Mouse (Mus musculus) midbrain, embryonic 16.5 days (tissue): ENCODE results near the gene Gm3099. TPM values are rescaled to one million over a fixed set of nuclear protein-coding genes. Genes with fewer than 3 reads are reported as not detected.
"Not testable (repeated sequence)": the region's sequence is repeated elsewhere in the genome, so short reads cannot be mapped to it uniquely, and the experiment has no call there.

Experiments
- ATAC-seq: fragments of 200-750 bp; cut with Nextera tagmentation; 2 replicates; pipeline ENCODE4 v1.8.0; 2017; ENCODE audit warnings: moderate TSS enrichment
- H3K27ac ChIP-seq: fragments of 300-500 bp; sonication (generic); 2 replicates; pipeline ENCODE4 v1.5.1; 2014; ENCODE audit warnings: mild to moderate bottlenecking, low read length, mixed read lengths
- H3K27me3 ChIP-seq: fragments of 300-500 bp; sonication (generic); 2 replicates; pipeline ENCODE4 v1.6.1; 2014; ENCODE audit warnings: low read depth, low read length, mixed read lengths; ENCODE audit not compliant: control insufficient read depth, insufficient read depth
- H3K36me3 ChIP-seq: fragments of 300-500 bp; sonication (generic); 2 replicates; pipeline ENCODE4 v1.6.1; 2014; ENCODE audit warnings: mild to moderate bottlenecking, low read length, moderate library complexity, mixed read lengths; ENCODE audit not compliant: control insufficient read depth, insufficient read depth
- H3K4me1 ChIP-seq: fragments of 300-500 bp; sonication (generic); 2 replicates; pipeline ENCODE4 v1.6.1; 2014; ENCODE audit warnings: mild to moderate bottlenecking, low read length, mixed read lengths; ENCODE audit not compliant: control insufficient read depth, insufficient read depth
- H3K4me2 ChIP-seq: fragments of 300-500 bp; sonication (generic); 2 replicates; pipeline ENCODE4 v1.6.1; 2014; ENCODE audit warnings: mild to moderate bottlenecking, low read length, mixed read lengths
- H3K4me3 ChIP-seq: fragments of 300-500 bp; sonication (generic); 2 replicates; pipeline ENCODE4 v1.5.1; 2014; ENCODE audit warnings: low read depth, mild to moderate bottlenecking, low read length, moderate library complexity, mixed read lengths
- H3K9ac ChIP-seq: fragments of 300-500 bp; sonication (generic); 2 replicates; pipeline ENCODE4 v1.6.1; 2014; ENCODE audit warnings: low read depth, low read length, mixed read lengths
- H3K9me3 ChIP-seq: fragments of 300-500 bp; sonication (generic); replicated peaks from 2 replicates; pipeline ENCODE4 v1.6.1; 2014; ENCODE audit warnings: mild to moderate bottlenecking, low read length, mixed read lengths; ENCODE audit not compliant: control insufficient read depth, poor library complexity, severe bottlenecking
- WGBS: fragments of 180-500 bp; shearing (Covaris S2); extraction: QIAGEN DNeasy Blood & Tissue Kit; methylation state at CpG from one replicate; pipeline ENCODE4 v1.1.7; 2014; 5-methylcytosine and 5-hydroxymethylcytosine counted together
- polyA plus RNA-seq: library from polyadenylated mRNA; unstranded; fragments of >200 nt; fragmentation: Nextera tagmentation; extraction: Ambion mirVana; gene quantifications from 2 replicates; pipeline ENCODE4 v1.2.1, GENCODE M21; 2015

The Gm3099 gene
- not detected in 2 replicates for polyA plus RNA-seq

- not testable (repeated sequence) for H3K4me2 ChIP-seq, H3K9me3 ChIP-seq, H3K9ac ChIP-seq, H3K4me1 ChIP-seq, H3K4me3 ChIP-seq, ATAC-seq, H3K27ac ChIP-seq, H3K36me3 ChIP-seq, H3K27me3 ChIP-seq
- WGBS: 78% methylated on average over 1 of the region's 3 CpGs
Measured at GRCm38 (mm10) chr14:3998094-3998493, at the start of gene Gm3099. Gm3099 (plus strand) TSS chr14:3998394.

GRCm38 (mm10) chr14:3963247-3963646 lies 34.9 kb upstream of the Gm3099 start, which contains the start of gene Gm3095:
Gm3095 (plus strand) TSS chr14:3963547.
- H3K4me3 ChIP-seq, H3K9ac ChIP-seq, H3K36me3 ChIP-seq, H3K4me2 ChIP-seq, ATAC-seq, H3K4me1 ChIP-seq, H3K9me3 ChIP-seq, H3K27me3 ChIP-seq, H3K27ac ChIP-seq: not testable (repeated sequence)
- no CpG with 5 or more reads among the region's 2 CpGs for WGBS

- H3K36me3 ChIP-seq, ATAC-seq, H3K4me3 ChIP-seq, H3K9ac ChIP-seq, H3K4me2 ChIP-seq, H3K27me3 ChIP-seq, H3K27ac ChIP-seq, H3K9me3 ChIP-seq, H3K4me1 ChIP-seq: not testable (repeated sequence)
- WGBS: 86% methylated on average over 1 of the region's 3 CpGs
Measured at GRCm38 (mm10) chr14:4023641-4024040, 25.4 kb downstream of the Gm3099 start, which contains the start of gene Gm5796. Gm5796 (plus strand) TSS chr14:4023941.

Other genes with a start within 250 kb of the Gm3099 start
- gene Gm3002, start 188.3 kb upstream of the Gm3099 start, polyA plus RNA-seq: 5.2 and 7.2 TPM in 2 replicates
- gene Gm3033, start 152.1 kb upstream of the Gm3099 start, polyA plus RNA-seq: 0.93 TPM in 1 of 2 replicates, not detected in the other
- gene Gm2916, start 114.2 kb upstream of the Gm3099 start, polyA plus RNA-seq: not detected in 2 replicates
- gene Gm3029, start 66.6 kb upstream of the Gm3099 start, polyA plus RNA-seq: not detected in 2 replicates
- 2.4 and 2.5 TPM in 2 replicates for gene Gm3095, start 34.8 kb upstream of the Gm3099 start, polyA plus RNA-seq
- gene Gm5796, start 25.5 kb downstream of the Gm3099 start, polyA plus RNA-seq: 3.6 and 5.7 TPM in 2 replicates
- gene Gm3115, start 85.7 kb downstream of the Gm3099 start, polyA plus RNA-seq: not detected in 2 replicates
- 7.0 and 7.3 TPM in 2 replicates for gene Gm8108, start 112.1 kb downstream of the Gm3099 start, polyA plus RNA-seq
- gene Gm3127, start 166.6 kb downstream of the Gm3099 start, polyA plus RNA-seq: not detected in 2 replicates
- gene Gm2974, start 184.2 kb downstream of the Gm3099 start, polyA plus RNA-seq: 11.4 and 12.6 TPM in 2 replicates